Mouse (Mus musculus): ENCODE data around the gene Hesx1.

DNA sequence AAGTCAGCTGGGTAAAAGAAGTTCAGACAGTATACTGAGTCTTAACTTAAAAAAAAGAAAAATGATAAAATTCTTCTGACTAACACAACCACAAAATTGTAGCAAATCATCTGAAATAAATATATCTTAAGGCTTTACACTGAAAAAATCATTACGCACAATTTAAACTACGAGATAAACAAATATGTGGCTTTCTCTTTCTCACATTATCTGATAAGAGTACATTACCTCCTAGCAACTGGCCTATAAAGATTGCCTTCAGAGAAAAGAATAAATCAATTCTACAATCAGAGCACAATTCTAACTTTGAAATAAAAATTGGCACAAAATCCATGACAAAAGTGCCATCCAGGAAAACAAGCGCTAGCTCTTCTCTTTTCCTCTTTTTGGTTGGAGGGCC, 25.1 kb upstream of the Hesx1 start:
- TF ChIP-seq POLR2A (IDR thresholded peaks at IDR 0.05; ENCODE audit: low read depth, low read length) = no peak
- no peak for TF ChIP-seq ETS1 (conservative IDR thresholded peaks at IDR 0.05; ENCODE audit: low read depth, low read length)
- TF ChIP-seq BHLHE40 (IDR thresholded peaks at IDR 0.05; ENCODE audit: low read depth, low read length) = no peak
